Mouse (Mus musculus) liver, adult 2 months (tissue): Measurements from ENCODE around the gene Nhej1. TPM values are rescaled to one million over a fixed set of nuclear protein-coding genes. Genes with fewer than 3 reads are reported as not detected.
A peak's percentile ranks its signal among the peaks of the same experiment; 100 is the strongest.

ENCODE experiments used
- DNase-seq: peaks from one replicate; pipeline ENCODE4 v3.0.0-alpha.2; 2011; ENCODE audit warnings: low read depth, low spot score; ENCODE audit errors: extremely low read depth
- H3K27ac ChIP-seq: fragments of 200-500 bp; replicated peaks from 2 replicates; pipeline ENCODE4 v1.5.1; 2012; ENCODE audit warnings: low read depth, mild to moderate bottlenecking, control low read depth, inconsistent platforms, low read length; ENCODE audit not compliant: insufficient read depth
- H3K27me3 ChIP-seq: fragments of 200-500 bp; 2 replicates; pipeline ENCODE4 v1.6.1; 2012; ENCODE audit warnings: mild to moderate bottlenecking, moderate library complexity, low read length, inconsistent platforms; ENCODE audit not compliant: control insufficient read depth, insufficient read depth
- H3K36me3 ChIP-seq: fragments of 200-500 bp; 2 replicates; pipeline ENCODE4 v1.6.1; 2012; ENCODE audit warnings: low read length, inconsistent platforms; ENCODE audit not compliant: control insufficient read depth, insufficient read depth
- H3K4me1 ChIP-seq: fragments of 200-500 bp; 2 replicates; pipeline ENCODE4 v1.6.1; 2011; ENCODE audit warnings: low read length; ENCODE audit not compliant: control insufficient read depth, insufficient read depth
- H3K4me3 ChIP-seq: fragments of 200-500 bp; 2 replicates; pipeline ENCODE4 v1.5.1; 2011; ENCODE audit warnings: low read depth, mild to moderate bottlenecking, control low read depth, low read length, moderate library complexity; ENCODE audit not compliant: insufficient read depth
- H3K79me2 ChIP-seq: fragments of 200-500 bp; 2 replicates; pipeline ENCODE4 v1.6.1; 2012; ENCODE audit warnings: inconsistent platforms, mild to moderate bottlenecking, low read length, moderate library complexity; ENCODE audit not compliant: control insufficient read depth, insufficient read depth
- H3K9ac ChIP-seq: fragments of 200-500 bp; 2 replicates; pipeline ENCODE4 v1.6.1; 2012; ENCODE audit warnings: low read depth, mild to moderate bottlenecking, control low read depth, inconsistent platforms, low read length
- CTCF ChIP-seq: fragments of 200-500 bp; IDR thresholded peaks from 2 replicates; pipeline ENCODE4 v1.5.1; 2011; ENCODE audit warnings: low read depth, low read length, control low read depth
- POLR2A ChIP-seq: fragments of 200-500 bp; IDR thresholded peaks from 2 replicates; pipeline ENCODE4 v1.6.1; 2011; ENCODE audit warnings: low read length, control low read depth; ENCODE audit not compliant: insufficient read depth; ENCODE audit errors: extremely low read depth
- WGBS: fragments of 180-500 bp; shearing (Covaris S2); methylation state at CpG from one replicate; pipeline ENCODE4 v1.1.7; 2018; 5-methylcytosine and 5-hydroxymethylcytosine counted together
- polyA plus RNA-seq: library from polyadenylated mRNA; depleted of rRNA; stranded (reverse); fragments of >200 nt; gene quantifications from 2 replicates; pipeline ENCODE4 v1.2.3, GENCODE M21; 2012
- total RNA-seq: library from RNA; depleted of rRNA; stranded (reverse); fragments of >200 nt; gene quantifications from 2 replicates; pipeline ENCODE4 v1.2.3, GENCODE M21; 2014

Gene Nhej1
- total and polyA plus RNA-seq, 2 experiments: 1.9 to 2.2 TPM

GRCm38 (mm10) chr1:75158990-75159389, 34.0 kb upstream of the Nhej1 start:
- H3K27ac ChIP-seq: no peak overlapping the region
- no peaks in the 10 kb centered on the region for H3K79me2 ChIP-seq
- no peaks in the 10 kb centered on the region for H3K27me3 ChIP-seq
- TF ChIP-seq CTCF: no peak
- no peak for TF ChIP-seq POLR2A
- no peak for DNase-seq
- H3K4me3 ChIP-seq: no peak overlapping the region
- H3K9ac ChIP-seq: no peak overlapping the region
- no peaks in the 10 kb centered on the region for H3K4me1 ChIP-seq
- H3K36me3 ChIP-seq: no peaks in the 10 kb centered on the region

- 62% methylated on average over 3 of the region's 3 CpGs for WGBS
- no peak for DNase-seq
- TF ChIP-seq CTCF: no peak
- no peak for TF ChIP-seq POLR2A
- Histone ChIP-seq H3K36me3 (no peaks in the 10 kb centered on the region), H3K27ac (no peak overlapping the region), H3K27me3 (no peaks in the 10 kb centered on the region), H3K4me1 (no peaks in the 10 kb centered on the region), H3K4me3 (no peak overlapping the region), H3K79me2 (no peaks in the 10 kb centered on the region), H3K9ac (no peak overlapping the region)
Observed at GRCm38 (mm10) chr1:75155837-75156236, 30.8 kb upstream of the Nhej1 start.

GRCm38 (mm10) chr1:75148727-75149126, 23.7 kb upstream of the Nhej1 start:
- peaks cover 32% of the 10 kb centered on the region for H3K36me3 ChIP-seq
- WGBS: 35% methylated on average over 4 of the region's 4 CpGs
- no peak overlapping the region for H3K4me3 ChIP-seq
- H3K79me2 ChIP-seq: peaks cover 10% of the 10 kb centered on the region; the same call in 1 of the 2 replicates
- H3K27me3 ChIP-seq: no peaks in the 10 kb centered on the region
- H3K4me1 ChIP-seq: peaks cover 31% of the 10 kb centered on the region
- no peak for TF ChIP-seq POLR2A
- peak; percentile 99 for DNase-seq
- no peak overlapping the region for H3K9ac ChIP-seq
- peak overlapping the region; percentile 88 for H3K27ac ChIP-seq

- Histone ChIP-seq H3K4me1 (peaks cover 35% of the 10 kb centered on the region), H3K36me3 (peaks cover 32% of the 10 kb centered on the region), H3K27me3 (no peaks in the 10 kb centered on the region), H3K27ac (peak overlapping the region; percentile 84), H3K4me3 (no peak overlapping the region), H3K9ac (peak overlapping the region; percentile 54), H3K79me2 (peaks cover 15% of the 10 kb centered on the region; the same call in 1 of the 2 replicates)
- 28% methylated on average over 7 of the region's 7 CpGs for WGBS
- TF ChIP-seq POLR2A: no peak
- no peak for TF ChIP-seq CTCF
- DNase-seq: peak; percentile 95
Observed at GRCm38 (mm10) chr1:75147411-75148135, 22.6 kb upstream of the Nhej1 start.

GRCm38 (mm10) chr1:75145589-75145988, 20.6 kb upstream of the Nhej1 start:
- Histone ChIP-seq H3K4me3 (no peak overlapping the region), H3K36me3 (peaks cover 32% of the 10 kb centered on the region), H3K79me2 (peaks cover 15% of the 10 kb centered on the region; the same call in 1 of the 2 replicates), H3K27ac (no peak overlapping the region), H3K9ac (no peak overlapping the region), H3K27me3 (no peaks in the 10 kb centered on the region), H3K4me1 (peaks cover 38% of the 10 kb centered on the region)
- DNase-seq: no peak
- no peak for TF ChIP-seq CTCF
- no peak for TF ChIP-seq POLR2A
- 97% methylated on average over 3 of the region's 3 CpGs for whole genome bisulfite sequencing
